Mouse (Mus musculus) heart, postnatal 0 days (tissue): ENCODE measurements around the gene Dusp7.

Experiments used
- CTCF ChIP-seq: IDR thresholded peaks from 2 replicates; pipeline ENCODE4 v1.5.1; 2016; ENCODE audit warnings: antibody characterized with exemption, control low read depth, low read depth
- EP300 ChIP-seq: IDR thresholded peaks from 2 replicates; pipeline ENCODE4 v1.6.1; 2016; ENCODE audit warnings: antibody characterized with exemption, low read depth

- TF ChIP-seq EP300 = no peak
- TF ChIP-seq CTCF = no peak
Observed at GRCm38 (mm10) chr9:106340501-106341312, 27.7 kb upstream of the Dusp7 start.
